Mouse (Mus musculus) myocyte (in vitro differentiated cells): ENCODE measurements around the gene Olfr56. TPM values are rescaled to one million over a fixed set of nuclear protein-coding genes. Genes with fewer than 3 reads are reported as not detected.
A peak's percentile ranks its signal among the peaks of the same experiment; 100 is the strongest.
"Not testable (repeated sequence)": the region's sequence is repeated elsewhere in the genome, so short reads cannot be mapped to it uniquely, and the experiment has no call there.

Source experiments
- H3K27me3 ChIP-seq: one replicate; pipeline ENCODE4 v1.6.1; 2011; ENCODE audit not compliant: control insufficient read depth, insufficient read depth, insufficient read length
- H3K36me3 ChIP-seq: one replicate; pipeline ENCODE4 v1.6.1; 2011; ENCODE audit not compliant: control insufficient read depth, insufficient read depth
- H3K4me2 ChIP-seq: one replicate; pipeline ENCODE4 v1.6.1; 2011; ENCODE audit warnings: low read depth, control low read depth
- H3K4me3 ChIP-seq: one replicate; pipeline ENCODE4 v1.5.1; 2011; ENCODE audit warnings: mild to moderate bottlenecking, control low read depth, moderate library complexity
- H3K79me2 ChIP-seq: one replicate; pipeline ENCODE4 v1.6.1; 2011; ENCODE audit not compliant: control insufficient read depth, insufficient read depth
- H3ac ChIP-seq: one replicate; pipeline ENCODE4 v1.6.1; 2011; ENCODE audit not compliant: control insufficient read depth, insufficient read length
- polyA plus RNA-seq: library from polyadenylated mRNA; unstranded; fragments of >200 nt; fragmentation: generic; extraction: Trizol; gene quantifications from one replicate; pipeline ENCODE4 v1.2.1, GENCODE M21; 2012; ENCODE audit warnings: missing spikeins

Olfr56 gene
- polyA plus RNA-seq, 1 experiment: 0.05 TPM

GRCm38 (mm10) chr11:48993296-48993695 lies 14.6 kb downstream of the Olfr56 start:
- not testable (repeated sequence) for H3K4me2 ChIP-seq, H3K79me2 ChIP-seq, H3K27me3 ChIP-seq, H3ac ChIP-seq, H3K4me3 ChIP-seq, H3K36me3 ChIP-seq

GRCm38 (mm10) chr11:48994018-48994417 lies 15.3 kb downstream of the Olfr56 start, which contains the start of gene Tgtp1:
TSS of gene Tgtp1 (minus strand) at chr11:48994172.
- H3K4me3 ChIP-seq, H3K27me3 ChIP-seq, H3ac ChIP-seq, H3K36me3 ChIP-seq, H3K79me2 ChIP-seq: not testable (repeated sequence)
- H3K4me2 ChIP-seq: peak within 1 kb of the TSS; percentile 44

DNA sequence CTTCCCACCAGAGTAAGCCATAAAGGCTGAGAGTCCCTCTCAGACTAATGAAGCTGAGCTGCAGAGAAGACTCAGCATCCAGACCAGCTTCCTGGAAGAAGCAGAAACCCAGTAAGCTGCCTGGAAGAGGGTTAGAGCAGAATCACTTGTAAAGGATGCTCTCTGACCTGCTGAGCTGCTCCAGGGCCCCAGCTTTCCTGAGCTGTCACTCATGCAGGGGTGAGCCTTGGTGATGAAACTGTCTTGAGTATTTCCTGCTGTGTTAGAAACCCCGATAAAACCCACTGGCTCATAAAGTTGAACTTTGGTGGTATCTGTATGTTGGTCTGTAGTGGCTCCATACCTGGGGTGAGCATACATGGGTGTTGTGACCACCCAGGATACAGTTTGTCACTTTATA lies 21.7 kb downstream of the Olfr56 start:
- H3K36me3 ChIP-seq, H3K27me3 ChIP-seq, H3K4me3 ChIP-seq, H3ac ChIP-seq, H3K4me2 ChIP-seq, H3K79me2 ChIP-seq: not testable (repeated sequence)

GRCm38 (mm10) chr11:49006317-49006716 lies 27.6 kb downstream of the Olfr56 start:
- not testable (repeated sequence) for H3K36me3 ChIP-seq, H3K27me3 ChIP-seq, H3ac ChIP-seq, H3K4me3 ChIP-seq, H3K79me2 ChIP-seq
- H3K4me2 ChIP-seq: peak overlapping the region; percentile 24

- H3K27me3 ChIP-seq, H3K4me3 ChIP-seq, H3K36me3 ChIP-seq, H3ac ChIP-seq, H3K79me2 ChIP-seq: not testable (repeated sequence)
- peak overlapping the region; percentile 24 for H3K4me2 ChIP-seq
Observed at GRCm38 (mm10) chr11:49006785-49007184, 28.1 kb downstream of the Olfr56 start.

- not testable (repeated sequence) for H3K4me3 ChIP-seq, H3K79me2 ChIP-seq, H3ac ChIP-seq, H3K4me2 ChIP-seq, H3K36me3 ChIP-seq, H3K27me3 ChIP-seq
Observed at GRCm38 (mm10) chr11:49012074-49012473, 33.4 kb downstream of the Olfr56 start.

DNA sequence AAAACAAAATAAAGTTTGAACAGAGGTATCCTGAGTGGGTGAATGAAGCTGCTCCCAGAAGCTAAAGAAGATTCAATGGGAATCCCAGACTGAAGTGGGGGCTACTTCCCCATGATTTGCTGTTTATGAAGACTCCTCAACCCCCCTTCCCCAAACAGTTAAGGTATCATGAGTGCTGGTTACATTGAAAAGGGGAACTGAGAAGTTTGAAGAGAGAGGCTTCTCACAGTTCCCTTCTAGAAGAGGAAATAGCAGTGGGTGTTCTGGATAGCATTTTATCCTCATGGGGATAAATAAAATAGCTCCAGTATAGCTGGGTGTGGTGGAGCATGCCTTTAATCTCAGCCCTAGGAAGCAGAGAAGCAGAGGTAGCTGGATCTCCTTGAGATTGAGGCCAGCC lies 71.4 kb downstream of the Olfr56 start:
- not testable (repeated sequence) for H3ac ChIP-seq, H3K4me3 ChIP-seq, H3K27me3 ChIP-seq, H3K79me2 ChIP-seq, H3K4me2 ChIP-seq, H3K36me3 ChIP-seq

DNA sequence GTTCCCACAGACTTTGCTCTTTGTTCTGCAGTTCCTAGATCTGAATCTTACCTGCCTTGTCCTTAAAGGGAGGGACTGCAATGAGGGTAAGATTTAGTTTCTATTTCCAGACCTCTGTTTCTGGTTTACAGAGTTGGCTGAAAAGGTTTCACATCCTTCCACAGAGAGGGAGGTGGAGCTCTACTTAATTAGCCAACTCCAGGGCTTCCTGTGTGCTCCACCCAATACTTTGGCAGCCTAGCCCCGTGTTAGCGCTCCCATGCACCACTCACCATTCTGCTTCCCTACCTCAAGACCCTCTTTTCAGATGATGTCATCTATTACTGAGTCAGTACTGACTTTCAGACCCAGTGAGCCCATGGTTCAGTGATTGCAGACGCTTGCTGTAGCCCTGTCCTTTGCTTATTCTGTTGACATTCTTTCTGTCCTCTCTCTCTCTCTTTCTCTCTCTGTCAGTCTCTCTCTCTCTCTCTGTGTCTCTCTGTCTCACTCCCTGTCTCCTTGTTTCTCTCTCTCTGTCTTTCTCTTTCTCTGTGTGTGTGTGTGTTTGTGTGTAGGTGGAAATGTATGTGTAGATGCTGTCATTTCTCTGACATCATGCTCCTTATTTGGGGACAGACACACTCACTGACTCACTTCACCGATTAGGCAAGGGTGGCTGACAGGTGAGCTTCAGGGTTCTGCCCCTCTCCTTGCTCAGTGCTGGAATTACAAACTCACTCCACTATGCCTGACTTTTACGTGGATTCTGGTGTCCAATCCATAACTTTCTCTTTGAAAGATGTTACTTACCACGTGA lies 72.6 kb downstream of the Olfr56 start, which contains the start of gene 9930111J21Rik2:
Gene 9930111J21Rik2 (minus strand): TSS at position 150 of the 799 bp plus-strand sequence.
- not testable (repeated sequence) for H3ac ChIP-seq, H3K36me3 ChIP-seq, H3K27me3 ChIP-seq, H3K79me2 ChIP-seq, H3K4me3 ChIP-seq
- H3K4me2 ChIP-seq: peak within 1 kb of the TSS; percentile 50

DNA sequence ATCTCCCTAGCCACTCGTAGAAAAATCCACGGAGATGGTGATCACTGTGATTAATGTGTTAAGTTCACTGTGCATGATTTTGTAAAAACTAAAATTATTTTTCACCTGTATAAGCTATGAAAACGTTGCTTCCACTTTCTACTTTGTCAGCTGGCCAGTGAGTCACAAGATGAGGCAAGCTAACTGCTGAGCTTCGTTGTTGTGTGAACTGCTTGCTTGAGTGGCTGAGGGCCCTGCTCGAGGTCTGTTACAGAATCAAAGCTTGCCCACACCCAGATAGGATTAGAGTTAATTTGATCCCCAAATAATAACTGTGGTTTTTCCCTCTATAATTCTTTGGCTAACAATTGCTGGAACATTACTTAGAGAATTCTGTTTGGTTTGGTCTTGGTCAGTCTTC lies 73.2 kb downstream of the Olfr56 start:
- not testable (repeated sequence) for H3K4me3 ChIP-seq, H3K27me3 ChIP-seq, H3K4me2 ChIP-seq

GRCm38 (mm10) chr11:49060061-49060460 lies 81.4 kb downstream of the Olfr56 start:
- H3K79me2 ChIP-seq, H3K4me3 ChIP-seq, H3K36me3 ChIP-seq, H3K27me3 ChIP-seq, H3K4me2 ChIP-seq, H3ac ChIP-seq: not testable (repeated sequence)

More for the DNA sequence above, 73.2 kb downstream of the Olfr56 start:
- not testable (repeated sequence) for H3ac ChIP-seq, H3K36me3 ChIP-seq, H3K79me2 ChIP-seq

GRCm38 (mm10) chr11:49061865-49062264 lies 83.2 kb downstream of the Olfr56 start:
- H3K27me3 ChIP-seq: not testable (repeated sequence)

GRCm38 (mm10) chr11:49063713-49064469 lies 85.2 kb downstream of the Olfr56 start, which contains the start of gene Tgtp2:
TSS of gene Tgtp2 (minus strand) at chr11:49064206.
- not testable (repeated sequence) for H3K4me3 ChIP-seq, H3K4me2 ChIP-seq, H3K36me3 ChIP-seq, H3K79me2 ChIP-seq, H3ac ChIP-seq, H3K27me3 ChIP-seq

More at GRCm38 (mm10) chr11:49061865-49062264, 83.2 kb downstream of the Olfr56 start:
- H3K4me2 ChIP-seq, H3K79me2 ChIP-seq, H3K36me3 ChIP-seq, H3ac ChIP-seq, H3K4me3 ChIP-seq: not testable (repeated sequence)
